Mouse (Mus musculus): ENCODE results near the gene Htra1. TPM values are rescaled to one million over a fixed set of nuclear protein-coding genes. Genes with fewer than 3 reads are reported as not detected.

The Htra1 gene
- polyA plus RNA-seq, 1 experiment from 2014 or later, result 8.3 TPM

GRCm38 (mm10) chr7:130969507-130969906 is 33.6 kb downstream of the Htra1 start:
- no peak for ATAC-seq (replicated peaks; ENCODE audit: insufficient number of reproducible peaks, low FRiP score, low TSS enrichment, low read depth)

GRCm38 (mm10) chr7:130972767-130973166 is 36.9 kb downstream of the Htra1 start:
- Histone ChIP-seq H3K4me2 (ENCODE audit: low read depth, low read length) (no peak overlapping the region), H3K9ac (replicated peaks; ENCODE audit: low read length) (no peak overlapping the region), H3K9me3 (replicated peaks; ENCODE audit: control insufficient read depth, low read length) (no peaks in the 10 kb centered on the region), H3K27me3 (ENCODE audit: control insufficient read depth, insufficient read depth, low read length) (no peaks in the 10 kb centered on the region), H3K27ac (replicated peaks; ENCODE audit: low read depth, low read length) (no peak overlapping the region), H3K36me3 (replicated peaks; ENCODE audit: control insufficient read depth, insufficient read depth, low read depth, low read length) (no peaks in the 10 kb centered on the region), H3K4me3 (ENCODE audit: low read depth, low read length) (no peak overlapping the region), H3K4me1 (ENCODE audit: control insufficient read depth, insufficient read depth, low read length) (peaks cover 3% of the 10 kb centered on the region; the same call in 1 of the 2 replicates)
- ATAC-seq (replicated peaks; ENCODE audit: insufficient number of reproducible peaks, low FRiP score, low TSS enrichment, low read depth) (no peak), DNase-seq (ENCODE audit: low spot score) (no peak)
- WGBS, result 83% methylated on average over 9 of the region's 9 CpGs

More at GRCm38 (mm10) chr7:130969507-130969906, 33.6 kb downstream of the Htra1 start:
- no peak overlapping the region for H3K4me2 ChIP-seq (ENCODE audit: low read depth, low read length)
- no peaks in the 10 kb centered on the region for H3K9me3 ChIP-seq (replicated peaks; ENCODE audit: control insufficient read depth, low read length)
- H3K9ac ChIP-seq (replicated peaks; ENCODE audit: low read length), result no peak overlapping the region
- no peaks in the 10 kb centered on the region for H3K4me1 ChIP-seq (ENCODE audit: control insufficient read depth, insufficient read depth, low read length)
- DNase-seq (ENCODE audit: low spot score), result no peak
- no peaks in the 10 kb centered on the region for H3K27me3 ChIP-seq (ENCODE audit: control insufficient read depth, insufficient read depth, low read length)
- H3K27ac ChIP-seq (replicated peaks; ENCODE audit: low read depth, low read length), result no peak overlapping the region
- H3K36me3 ChIP-seq (replicated peaks; ENCODE audit: control insufficient read depth, insufficient read depth, low read depth, low read length), result no peaks in the 10 kb centered on the region
- no peak overlapping the region for H3K4me3 ChIP-seq (ENCODE audit: low read depth, low read length)
- WGBS, result 54% methylated on average over 3 of the region's 3 CpGs

- 55% methylated on average over 13 of the region's 13 CpGs for WGBS
- Histone ChIP-seq H3K27me3 (ENCODE audit: control insufficient read depth, insufficient read depth, low read length) (no peaks in the 10 kb centered on the region), H3K36me3 (replicated peaks; ENCODE audit: control insufficient read depth, insufficient read depth, low read depth, low read length) (no peaks in the 10 kb centered on the region), H3K9me3 (replicated peaks; ENCODE audit: control insufficient read depth, low read length) (no peaks in the 10 kb centered on the region), H3K4me1 (ENCODE audit: control insufficient read depth, insufficient read depth, low read length) (peaks cover 3% of the 10 kb centered on the region; the same call in 1 of the 2 replicates), H3K4me2 (ENCODE audit: low read depth, low read length) (no peak overlapping the region), H3K27ac (replicated peaks; ENCODE audit: low read depth, low read length) (no peak overlapping the region), H3K9ac (replicated peaks; ENCODE audit: low read length) (no peak overlapping the region), H3K4me3 (ENCODE audit: low read depth, low read length) (no peak overlapping the region)
- no peak for DNase-seq (ENCODE audit: low spot score)
- ATAC-seq (replicated peaks; ENCODE audit: insufficient number of reproducible peaks, low FRiP score, low TSS enrichment, low read depth), result no peak
These were observed 40.5 kb downstream of the Htra1 start for GRCm38 (mm10) chr7:130976305-130976935.

GRCm38 (mm10) chr7:130977794-130978521 is 42.0 kb downstream of the Htra1 start:
- no peaks in the 10 kb centered on the region for H3K9me3 ChIP-seq (replicated peaks; ENCODE audit: control insufficient read depth, low read length)
- H3K27ac ChIP-seq (replicated peaks; ENCODE audit: low read depth, low read length), result no peak overlapping the region
- H3K4me3 ChIP-seq (ENCODE audit: low read depth, low read length), result no peak overlapping the region
- H3K4me1 ChIP-seq (ENCODE audit: control insufficient read depth, insufficient read depth, low read length), result peaks cover 3% of the 10 kb centered on the region; the same call in 1 of the 2 replicates
- no peak overlapping the region for H3K4me2 ChIP-seq (ENCODE audit: low read depth, low read length)
- ATAC-seq (replicated peaks; ENCODE audit: insufficient number of reproducible peaks, low FRiP score, low TSS enrichment, low read depth) (no peak), DNase-seq (ENCODE audit: low spot score) (no peak)
- 72% methylated on average over 5 of the region's 5 CpGs for WGBS
- no peaks in the 10 kb centered on the region for H3K36me3 ChIP-seq (replicated peaks; ENCODE audit: control insufficient read depth, insufficient read depth, low read depth, low read length)
- H3K27me3 ChIP-seq (ENCODE audit: control insufficient read depth, insufficient read depth, low read length), result no peaks in the 10 kb centered on the region
- H3K9ac ChIP-seq (replicated peaks; ENCODE audit: low read length), result no peak overlapping the region

- H3K9me3 ChIP-seq (replicated peaks; ENCODE audit: control insufficient read depth, low read length), result no peaks in the 10 kb centered on the region
- H3K27ac ChIP-seq (replicated peaks; ENCODE audit: low read depth, low read length), result no peak overlapping the region
- H3K9ac ChIP-seq (replicated peaks; ENCODE audit: low read length), result no peak overlapping the region
- no peaks in the 10 kb centered on the region for H3K27me3 ChIP-seq (ENCODE audit: control insufficient read depth, insufficient read depth, low read length)
- DNase-seq (ENCODE audit: low spot score) (no peak), ATAC-seq (replicated peaks; ENCODE audit: insufficient number of reproducible peaks, low FRiP score, low TSS enrichment, low read depth) (no peak)
- H3K4me2 ChIP-seq (ENCODE audit: low read depth, low read length), result no peak overlapping the region
- no peak overlapping the region for H3K4me3 ChIP-seq (ENCODE audit: low read depth, low read length)
- H3K4me1 ChIP-seq (ENCODE audit: control insufficient read depth, insufficient read depth, low read length), result peaks cover 3% of the 10 kb centered on the region; the same call in 1 of the 2 replicates
- H3K36me3 ChIP-seq (replicated peaks; ENCODE audit: control insufficient read depth, insufficient read depth, low read depth, low read length), result no peaks in the 10 kb centered on the region
- WGBS, result 79% methylated on average over 1 of the region's 1 CpGs
These were observed 42.6 kb downstream of the Htra1 start for GRCm38 (mm10) chr7:130978545-130978944.

- Histone ChIP-seq H3K4me2 (ENCODE audit: low read depth, low read length) (no peak overlapping the region), H3K27ac (replicated peaks; ENCODE audit: low read depth, low read length) (no peak overlapping the region), H3K27me3 (ENCODE audit: control insufficient read depth, insufficient read depth, low read length) (no peaks in the 10 kb centered on the region), H3K4me3 (ENCODE audit: low read depth, low read length) (no peak overlapping the region), H3K36me3 (replicated peaks; ENCODE audit: control insufficient read depth, insufficient read depth, low read depth, low read length) (no peaks in the 10 kb centered on the region), H3K4me1 (ENCODE audit: control insufficient read depth, insufficient read depth, low read length) (peaks cover 3% of the 10 kb centered on the region; the same call in 1 of the 2 replicates), H3K9me3 (replicated peaks; ENCODE audit: control insufficient read depth, low read length) (no peaks in the 10 kb centered on the region), H3K9ac (replicated peaks; ENCODE audit: low read length) (no peak overlapping the region)
- ATAC-seq (replicated peaks; ENCODE audit: insufficient number of reproducible peaks, low FRiP score, low TSS enrichment, low read depth) (no peak), DNase-seq (ENCODE audit: low spot score) (no peak)
- 88% methylated on average over 5 of the region's 5 CpGs for WGBS
These were observed 44.2 kb downstream of the Htra1 start for GRCm38 (mm10) chr7:130980130-130980529.

- peak; percentile 87 for ATAC-seq (replicated peaks; ENCODE audit: insufficient number of reproducible peaks, low FRiP score, low TSS enrichment, low read depth)
- Histone ChIP-seq H3K4me2 (ENCODE audit: low read depth, low read length) (no peak overlapping the region), H3K27me3 (ENCODE audit: control insufficient read depth, insufficient read depth, low read length) (no peaks in the 10 kb centered on the region), H3K4me3 (ENCODE audit: low read depth, low read length) (no peak overlapping the region), H3K27ac (replicated peaks; ENCODE audit: low read depth, low read length) (no peak overlapping the region), H3K36me3 (replicated peaks; ENCODE audit: control insufficient read depth, insufficient read depth, low read depth, low read length) (no peaks in the 10 kb centered on the region), H3K9ac (replicated peaks; ENCODE audit: low read length) (no peak overlapping the region), H3K9me3 (replicated peaks; ENCODE audit: control insufficient read depth, low read length) (no peaks in the 10 kb centered on the region), H3K4me1 (ENCODE audit: control insufficient read depth, insufficient read depth, low read length) (no peaks in the 10 kb centered on the region)
- DNase-seq (ENCODE audit: low spot score), result peak; percentile 47
- WGBS, result 24% methylated on average over 4 of the region's 4 CpGs
These were observed 46.5 kb downstream of the Htra1 start for GRCm38 (mm10) chr7:130982371-130982770.

- no peak for DNase-seq (ENCODE audit: low spot score)
- Histone ChIP-seq H3K27me3 (ENCODE audit: control insufficient read depth, insufficient read depth, low read length) (no peaks in the 10 kb centered on the region), H3K4me3 (ENCODE audit: low read depth, low read length) (no peak overlapping the region), H3K9me3 (replicated peaks; ENCODE audit: control insufficient read depth, low read length) (no peaks in the 10 kb centered on the region), H3K4me1 (ENCODE audit: control insufficient read depth, insufficient read depth, low read length) (no peaks in the 10 kb centered on the region), H3K36me3 (replicated peaks; ENCODE audit: control insufficient read depth, insufficient read depth, low read depth, low read length) (no peaks in the 10 kb centered on the region), H3K4me2 (ENCODE audit: low read depth, low read length) (no peak overlapping the region), H3K9ac (replicated peaks; ENCODE audit: low read length) (no peak overlapping the region), H3K27ac (replicated peaks; ENCODE audit: low read depth, low read length) (no peak overlapping the region)
- ATAC-seq (replicated peaks; ENCODE audit: insufficient number of reproducible peaks, low FRiP score, low TSS enrichment, low read depth), result no peak
- WGBS, result 73% methylated on average over 3 of the region's 3 CpGs
These were observed 47.0 kb downstream of the Htra1 start for GRCm38 (mm10) chr7:130982881-130983280.
